Mouse (Mus musculus) ES-Bruce4 (cell line): ENCODE data around the gene 2010300C02Rik.

Experiments
- CTCF ChIP-seq: IDR thresholded peaks from one replicate; pipeline ENCODE4 v1.8.1; 2011; ENCODE audit warnings: low read depth, low read length
- EP300 ChIP-seq: IDR thresholded peaks from 2 replicates; pipeline ENCODE4 v1.6.1; 2011; ENCODE audit warnings: low read depth, low read length; ENCODE audit not compliant: insufficient read depth
- POLR2A ChIP-seq: IDR thresholded peaks from one replicate; pipeline ENCODE4 v1.8.1; 2011; ENCODE audit warnings: low read length; ENCODE audit not compliant: insufficient read depth

DNA sequence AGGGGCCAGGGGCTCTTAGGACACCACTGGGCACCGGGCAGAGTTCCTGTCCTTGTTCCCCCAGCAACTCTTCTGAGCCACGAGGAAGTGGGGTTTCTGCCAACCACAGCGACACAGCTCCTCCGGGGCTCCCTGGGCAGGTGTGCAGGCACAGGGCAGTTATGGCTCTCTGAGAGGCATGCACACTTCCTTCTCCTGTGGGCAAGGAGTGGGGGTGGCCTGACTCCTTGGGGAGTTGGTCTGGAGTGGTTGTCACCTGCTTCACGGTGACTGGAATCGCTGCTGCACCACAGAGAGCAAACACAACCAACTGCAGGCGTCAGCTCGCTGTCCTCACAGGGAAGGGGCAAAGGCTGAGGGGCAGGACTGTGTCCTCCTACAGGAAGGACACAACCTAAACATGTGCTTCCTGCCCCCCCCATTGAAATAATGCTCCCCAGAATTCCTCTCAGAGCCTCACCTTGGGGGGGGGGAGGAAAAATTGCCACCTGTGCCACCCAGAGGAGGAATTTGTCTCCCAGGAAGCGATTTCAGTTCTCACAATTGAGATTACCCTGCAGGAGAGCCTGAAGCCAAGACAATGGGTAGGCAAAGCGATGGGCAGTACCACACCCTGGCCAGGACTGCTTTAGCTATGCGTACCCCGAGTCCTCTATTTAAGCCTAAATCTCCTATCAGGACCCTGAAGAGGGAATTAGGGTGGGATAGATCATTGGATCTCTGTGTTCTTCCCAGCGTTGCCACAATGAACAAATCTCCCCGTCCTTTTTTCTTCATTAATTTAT lies 54.2 kb downstream of the 2010300C02Rik start:
- TF ChIP-seq CTCF: no peak
- no peak for TF ChIP-seq POLR2A
- TF ChIP-seq EP300: no peak
